Mouse (Mus musculus) intestine, postnatal 0 days (tissue): ENCODE results near the gene Prr5. TPM values are rescaled to one million over a fixed set of nuclear protein-coding genes. Genes with fewer than 3 reads are reported as not detected.

ENCODE experiments used
- ATAC-seq: fragments of 200-750 bp; cut with Nextera tagmentation; 2 replicates; pipeline ENCODE4 v1.8.0; 2017; ENCODE audit warnings: mild to moderate bottlenecking, moderate TSS enrichment, moderate library complexity
- H3K27ac ChIP-seq: fragments of 300-500 bp; sonication (generic); 2 replicates; pipeline ENCODE4 v1.5.1; 2014; ENCODE audit warnings: mild to moderate bottlenecking, low read depth, low read length, moderate library complexity
- H3K27me3 ChIP-seq: fragments of 300-500 bp; sonication (generic); replicated peaks from 2 replicates; pipeline ENCODE4 v1.6.1; 2014; ENCODE audit warnings: low read length, mixed read lengths; ENCODE audit not compliant: control insufficient read depth, insufficient read depth
- H3K36me3 ChIP-seq: fragments of 300-500 bp; sonication (generic); 2 replicates; pipeline ENCODE4 v1.6.1; 2014; ENCODE audit warnings: mild to moderate bottlenecking, moderate library complexity; ENCODE audit not compliant: control insufficient read depth, insufficient read depth
- H3K4me1 ChIP-seq: fragments of 300-500 bp; sonication (generic); replicated peaks from 2 replicates; pipeline ENCODE4 v1.6.1; 2014; ENCODE audit warnings: antibody characterized with exemption, low read length, mixed read lengths; ENCODE audit not compliant: control insufficient read depth, insufficient read depth
- H3K4me2 ChIP-seq: fragments of 300-500 bp; sonication (generic); replicated peaks from 2 replicates; pipeline ENCODE4 v1.6.1; 2014; ENCODE audit warnings: low read depth, mild to moderate bottlenecking, moderate library complexity
- H3K4me3 ChIP-seq: fragments of 300-500 bp; sonication (generic); 2 replicates; pipeline ENCODE4 v1.5.1; 2014; ENCODE audit warnings: low read depth, low read length
- H3K9ac ChIP-seq: fragments of 300-500 bp; sonication (generic); 2 replicates; pipeline ENCODE4 v1.6.1; 2014; ENCODE audit warnings: mild to moderate bottlenecking, low read depth, low read length
- H3K9me3 ChIP-seq: fragments of 300-500 bp; sonication (generic); 2 replicates; pipeline ENCODE4 v1.6.1; 2016; ENCODE audit warnings: mixed run types; ENCODE audit not compliant: control insufficient read depth
- CTCF ChIP-seq: sonication (generic); IDR thresholded peaks from 2 replicates; pipeline ENCODE4 v1.5.1; 2016; ENCODE audit warnings: low read depth, mild to moderate bottlenecking, control low read depth, antibody characterized with exemption, moderate library complexity
- WGBS: fragments of 180-500 bp; shearing (Covaris S2); extraction: QIAGEN DNeasy Blood & Tissue Kit; methylation state at CpG from one replicate; pipeline ENCODE4 v1.1.7; 2014; 5-methylcytosine and 5-hydroxymethylcytosine counted together
- polyA plus RNA-seq: library from polyadenylated mRNA; unstranded; fragments of >200 nt; fragmentation: Nextera tagmentation; extraction: Ambion mirVana; gene quantifications from 2 replicates; pipeline ENCODE4 v1.2.1, GENCODE M21; 2015

Gene Prr5
- polyA plus RNA-seq, 1 experiment from 2014 or later, result 68.5 TPM

DNA sequence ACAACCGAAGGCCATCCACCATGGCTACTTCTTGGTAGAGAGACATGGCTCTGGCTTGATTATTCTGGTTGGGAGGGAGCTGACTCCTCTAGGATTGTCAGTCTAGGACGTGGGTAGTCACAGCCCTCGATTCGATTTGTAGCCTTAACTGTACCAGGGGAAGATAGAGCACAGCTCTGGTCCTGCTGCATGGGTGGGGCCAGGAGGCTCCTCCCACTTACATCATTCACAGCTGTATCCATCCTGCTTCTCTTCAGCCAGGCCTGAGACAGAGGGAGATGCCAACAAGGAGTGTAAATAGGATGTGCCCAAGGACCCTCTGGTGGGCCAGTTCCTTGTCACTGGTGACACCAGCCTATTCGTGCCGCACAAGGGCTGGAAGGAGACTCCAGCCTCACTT is 1.8 kb upstream of the Prr5 start:
- WGBS, result 74% methylated on average over 6 of the region's 6 CpGs
- Histone ChIP-seq H3K36me3 (no peaks in the 10 kb centered on the region; the same call in 1 of the 2 replicates), H3K4me3 (no peak overlapping the region), H3K4me1 (peaks cover 8% of the 10 kb centered on the region), H3K27ac (no peak overlapping the region), H3K9me3 (no peaks in the 10 kb centered on the region), H3K27me3 (no peaks in the 10 kb centered on the region), H3K9ac (no peak overlapping the region), H3K4me2 (no peak overlapping the region)
- no peak for TF ChIP-seq CTCF
- ATAC-seq, result no peak

DNA sequence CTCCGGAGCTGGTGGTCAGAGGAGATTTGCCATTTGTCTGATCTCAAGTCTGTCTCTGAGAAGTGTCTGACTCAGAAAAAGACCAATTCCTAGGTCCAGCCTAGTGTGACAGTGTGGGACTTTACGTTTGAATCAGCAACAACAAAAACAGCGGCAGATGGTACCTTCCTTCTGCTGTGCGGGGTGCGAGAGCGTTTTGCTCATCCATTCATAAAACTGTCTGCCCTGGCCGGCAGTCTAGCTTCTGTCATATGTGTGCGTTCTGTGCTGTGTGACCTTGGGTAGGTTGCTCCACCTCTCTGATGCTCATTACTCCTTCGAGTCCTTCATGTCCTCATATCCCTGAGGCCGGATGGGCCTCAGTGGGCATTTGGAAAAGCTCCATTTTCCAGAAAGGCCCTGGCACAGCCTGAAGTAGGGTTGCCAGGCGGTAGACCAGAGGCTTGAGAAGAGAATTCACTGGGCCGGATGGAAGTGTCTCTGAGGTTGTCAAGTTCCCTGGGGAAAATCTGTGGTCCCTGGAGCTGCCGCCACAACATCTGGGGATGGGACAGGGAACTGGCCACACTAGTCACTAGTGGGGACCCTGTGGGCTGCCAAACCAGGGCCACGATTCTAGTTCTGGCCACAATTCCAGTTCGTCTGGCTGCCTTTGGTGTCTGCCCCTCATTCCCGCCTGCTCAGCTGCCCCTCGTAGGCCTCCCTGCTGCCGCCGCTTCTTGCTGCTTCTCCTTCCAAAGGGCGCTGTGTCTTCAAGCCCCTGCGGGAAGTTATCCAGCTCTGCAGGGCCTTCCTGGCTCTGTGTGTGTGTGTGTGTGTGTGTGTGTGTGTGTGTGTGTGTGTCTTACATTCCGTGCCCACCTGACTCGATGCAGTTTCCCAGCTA is 594 bp downstream of the Prr5 start:
- Histone ChIP-seq H3K27me3 (no peaks in the 10 kb centered on the region), H3K9ac (no peak overlapping the region), H3K36me3 (no peaks in the 10 kb centered on the region; the same call in 1 of the 2 replicates), H3K4me2 (no peak overlapping the region), H3K27ac (no peak overlapping the region), H3K9me3 (no peaks in the 10 kb centered on the region), H3K4me1 (peaks cover 8% of the 10 kb centered on the region), H3K4me3 (no peak overlapping the region)
- ATAC-seq, result no peak
- no peak for TF ChIP-seq CTCF
- WGBS, result 86% methylated on average over 23 of the region's 23 CpGs

GRCm38 (mm10) chr15:84670657-84671055 is 1.2 kb downstream of the Prr5 start:
- H3K4me1 ChIP-seq, result peaks cover 8% of the 10 kb centered on the region
- H3K36me3 ChIP-seq, result no peaks in the 10 kb centered on the region; the same call in 1 of the 2 replicates
- H3K9me3 ChIP-seq, result no peaks in the 10 kb centered on the region
- no peak overlapping the region for H3K27ac ChIP-seq
- no peak overlapping the region for H3K4me2 ChIP-seq
- ATAC-seq, result no peak
- H3K27me3 ChIP-seq, result no peaks in the 10 kb centered on the region
- no peak overlapping the region for H3K4me3 ChIP-seq
- TF ChIP-seq CTCF, result no peak
- 82% methylated on average over 4 of the region's 4 CpGs for WGBS
- H3K9ac ChIP-seq, result no peak overlapping the region

GRCm38 (mm10) chr15:84671401-84672307 is 2.2 kb downstream of the Prr5 start:
- H3K4me3 ChIP-seq, result no peak overlapping the region
- TF ChIP-seq CTCF, result peak; percentile 72

GRCm38 (mm10) chr15:84672308-84672615 is 2.8 kb downstream of the Prr5 start:
- WGBS, result 38% methylated on average over 4 of the region's 4 CpGs
- Histone ChIP-seq H3K36me3 (no peaks in the 10 kb centered on the region; the same call in 1 of the 2 replicates), H3K27me3 (no peaks in the 10 kb centered on the region), H3K4me2 (peak overlapping the region; percentile 58), H3K9ac (no peak overlapping the region), H3K4me3 (no peak overlapping the region), H3K27ac (peak overlapping the region; percentile 90), H3K4me1 (peaks cover 15% of the 10 kb centered on the region), H3K9me3 (no peaks in the 10 kb centered on the region)
- ATAC-seq, result peak; percentile 31
- TF ChIP-seq CTCF, result no peak

More at GRCm38 (mm10) chr15:84671401-84672307, 2.2 kb downstream of the Prr5 start:
- Histone ChIP-seq H3K36me3 (no peaks in the 10 kb centered on the region; the same call in 1 of the 2 replicates), H3K4me2 (peak overlapping the region; percentile 58), H3K9me3 (no peaks in the 10 kb centered on the region), H3K27ac (peak overlapping the region; percentile 90), H3K9ac (0 out of 2 replicates have a peak overlapping the region, but pooled peaks have one; percentile 26), H3K27me3 (no peaks in the 10 kb centered on the region), H3K4me1 (peaks cover 14% of the 10 kb centered on the region)
- 40% methylated on average over 9 of the region's 9 CpGs for WGBS
- ATAC-seq, result no peak

DNA sequence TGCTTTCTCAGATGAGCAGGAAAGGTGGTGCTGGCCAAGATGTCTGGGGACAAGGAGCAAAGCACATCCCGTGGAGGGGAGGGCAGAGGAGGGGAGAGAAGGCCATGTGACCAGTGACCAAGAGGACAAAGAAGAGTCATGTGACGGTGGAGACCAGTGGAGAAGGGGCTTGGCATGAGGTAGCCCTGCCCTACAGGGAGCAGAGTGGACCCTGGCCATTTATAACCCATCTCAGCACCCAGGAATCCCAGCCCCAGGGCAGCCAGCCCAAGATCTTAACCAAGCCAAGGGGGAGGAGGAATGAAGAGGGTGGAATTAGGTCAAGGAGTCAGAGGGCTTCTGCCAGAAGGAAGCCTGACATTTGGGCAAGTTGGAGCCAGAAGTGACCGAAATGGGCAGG is 3.2 kb downstream of the Prr5 start:
- H3K4me2 ChIP-seq, result peak overlapping the region; percentile 58
- H3K4me1 ChIP-seq, result peaks cover 15% of the 10 kb centered on the region
- no peaks in the 10 kb centered on the region for H3K27me3 ChIP-seq
- no peak overlapping the region for H3K9ac ChIP-seq
- H3K27ac ChIP-seq, result peak overlapping the region; percentile 90
- no peaks in the 10 kb centered on the region; the same call in 1 of the 2 replicates for H3K36me3 ChIP-seq
- H3K9me3 ChIP-seq, result no peaks in the 10 kb centered on the region
- peak; percentile 22 for ATAC-seq
- peak; percentile 2; the same call in 1 of the 2 replicates for TF ChIP-seq CTCF
- 47% methylated on average over 3 of the region's 3 CpGs for WGBS
- H3K4me3 ChIP-seq, result no peak overlapping the region
